27 mouse cellular contexts compared by ENCODE assay signal in the genomic region with DNA sequence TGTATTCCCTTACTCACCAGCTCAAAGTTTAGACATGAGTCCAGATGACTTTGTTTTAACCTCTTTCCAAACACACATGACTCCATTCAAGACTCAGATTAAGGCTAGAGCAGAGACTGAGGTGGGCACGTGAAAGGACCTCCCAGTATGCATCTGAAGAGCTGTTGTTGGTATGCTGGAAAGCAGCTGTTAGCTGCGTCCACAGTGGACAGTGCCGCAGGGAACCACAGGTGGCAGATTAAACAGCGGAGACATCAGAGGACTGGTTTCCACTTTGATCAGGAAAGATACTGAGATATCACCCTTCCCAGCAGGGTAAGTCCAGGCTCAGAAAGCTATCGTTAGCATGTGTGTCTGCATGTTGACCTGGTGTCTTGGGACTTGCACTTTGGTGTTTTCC. TPM values are rescaled to one million over a fixed set of nuclear protein-coding genes. Genes with fewer than 3 reads are reported as not detected.
DNase-seq lines count a peak whose midpoint lies in the region; ATAC-seq and TF ChIP-seq lines count a peak whose summit lies in the region.
"Had no signal": no experiment of that assay in that cellular context is flagged by ENCODE, and none has a peak within 500 bp of the region (broad histone marks: within the 10 kb centered on the region; RNA-seq: fewer than 3 reads in every experiment).

No protein-coding gene starts in this region.

- DNase-seq in limb, embryonic 10.5 days (ENCODE audit: low spot score) = no peak
- DNase-seq in cerebellum, adult 11 months = no peak
- DNase-seq: adrenal gland, adult 8-10 months; adrenal gland, postnatal 14 days; adrenal gland, postnatal 36 days; B cell, adult 2 months; cerebellum, adult 18-20 months; cerebellum, adult 9-10 months; cerebellum, postnatal 10 days; cerebellum, postnatal 25 days had no signal

- H3ac ChIP-seq in myocyte (ENCODE audit: control insufficient read depth, insufficient read length) = no peak overlapping the region

- ATAC-seq in limb, embryonic 13.5 days (ENCODE audit: low FRiP score, low read depth) = peak; percentile 57; the same call in 1 of the 2 replicates
- ATAC-seq: activated CD4-positive, CD25-positive, alpha-beta regulatory T cell, adult 4 months; CD4-positive, CD25-positive, alpha-beta regulatory T cell, adult 4 months; forebrain, embryonic 14.5 days; forebrain, embryonic 16.5 days; Patski had no signal

- no peak overlapping the region for H3K9ac ChIP-seq in limb, embryonic 13.5 days
- H3K9ac ChIP-seq: embryonic facial prominence, embryonic 12.5 days; forebrain, embryonic 12.5 days had no signal

- no peak overlapping the region for H3K4me3 ChIP-seq in limb, embryonic 13.5 days
- no peak overlapping the region for H3K4me3 ChIP-seq in limb, embryonic 10.5 days
- H3K4me3 ChIP-seq in embryonic fibroblast, embryonic 13.5 days (ENCODE audit: insufficient read depth, low read length) = no peak overlapping the region
- no peak overlapping the region for H3K4me3 ChIP-seq in myocyte
- H3K4me3 ChIP-seq: embryonic facial prominence, embryonic 10.5 days; embryonic facial prominence, embryonic 12.5 days; erythroblast, embryonic 14.5 days; forebrain, embryonic 10.5 days; forebrain, embryonic 12.5 days had no signal

- no peak overlapping the region for H3K27ac ChIP-seq in limb, embryonic 13.5 days
- H3K27ac ChIP-seq in limb, embryonic 10.5 days = no peak overlapping the region
- peak overlapping the region; percentile 50 for H3K27ac ChIP-seq in embryonic fibroblast, embryonic 13.5 days (ENCODE audit: insufficient read depth, low read length)
- H3K27ac ChIP-seq: embryonic facial prominence, embryonic 10.5 days; embryonic facial prominence, embryonic 12.5 days; forebrain, embryonic 10.5 days; forebrain, embryonic 12.5 days had no signal

- no peak for TF ChIP-seq POLR2A in embryonic fibroblast, embryonic 13.5 days (IDR thresholded peaks at IDR 0.05; ENCODE audit: low read depth, low read length)
- no peak for TF ChIP-seq POLR2A in myocyte (IDR thresholded peaks at IDR 0.05; ENCODE audit: insufficient read length, low read depth)

- H3K4me2 ChIP-seq in limb, embryonic 13.5 days (replicated peaks) = no peak overlapping the region
- peak overlapping the region; percentile 49 for H3K4me2 ChIP-seq in myocyte (ENCODE audit: low read depth)
- H3K4me2 ChIP-seq: embryonic facial prominence, embryonic 12.5 days; forebrain, embryonic 12.5 days had no signal

- no peaks in the 10 kb centered on the region for H3K36me3 ChIP-seq in limb, embryonic 13.5 days
- no peaks in the 10 kb centered on the region for H3K36me3 ChIP-seq in limb, embryonic 10.5 days
- no peaks in the 10 kb centered on the region for H3K36me3 ChIP-seq in myocyte (ENCODE audit: control insufficient read depth, insufficient read depth)
- H3K36me3 ChIP-seq: embryonic facial prominence, embryonic 10.5 days; embryonic facial prominence, embryonic 12.5 days; forebrain, embryonic 10.5 days; forebrain, embryonic 12.5 days; G1E had no signal

- no peaks in the 10 kb centered on the region for H3K9me3 ChIP-seq in limb, embryonic 13.5 days
- no peaks in the 10 kb centered on the region for H3K9me3 ChIP-seq in limb, embryonic 10.5 days (replicated peaks)
- H3K9me3 ChIP-seq: embryonic facial prominence, embryonic 10.5 days; embryonic facial prominence, embryonic 12.5 days; forebrain, embryonic 10.5 days; forebrain, embryonic 12.5 days; G1E had no signal

- no peaks in the 10 kb centered on the region for H3K4me1 ChIP-seq in limb, embryonic 13.5 days
- no peaks in the 10 kb centered on the region for H3K4me1 ChIP-seq in limb, embryonic 10.5 days
- peaks cover 4% of the 10 kb centered on the region for H3K4me1 ChIP-seq in embryonic fibroblast, embryonic 13.5 days (ENCODE audit: control insufficient read depth, insufficient read depth, low read length)
- H3K4me1 ChIP-seq: embryonic facial prominence, embryonic 10.5 days; embryonic facial prominence, embryonic 12.5 days; forebrain, embryonic 12.5 days had no signal

- H3K27me3 ChIP-seq in limb, embryonic 13.5 days = no peaks in the 10 kb centered on the region
- H3K27me3 ChIP-seq in limb, embryonic 10.5 days (ENCODE audit: low read depth, poor library complexity, severe bottlenecking) = no peaks in the 10 kb centered on the region
- H3K27me3 ChIP-seq in myocyte (ENCODE audit: control insufficient read depth, insufficient read depth, insufficient read length) = no peaks in the 10 kb centered on the region
- H3K27me3 ChIP-seq: CH12.LX; embryonic facial prominence, embryonic 12.5 days; forebrain, embryonic 12.5 days; Patski had no signal

- peaks cover 52% of the 10 kb centered on the region for H3K79me2 ChIP-seq in myocyte (ENCODE audit: control insufficient read depth, insufficient read depth)

- WGBS in limb, embryonic 13.5 days = 42% methylated on average over 5 of the region's 5 CpGs
- WGBS in limb, embryonic 10.5 days = 57% methylated on average over 5 of the region's 5 CpGs

- no peak for TF ChIP-seq CTCF in embryonic fibroblast, embryonic 13.5 days (IDR thresholded peaks at IDR 0.05; ENCODE audit: borderline replicate concordance, insufficient read depth, low read length)

TF ChIP-seq in myocyte, 11 proteins besides CTCF, POLR2A, EP300 and RAD21:
- TF ChIP-seq E2F4 (IDR thresholded peaks at IDR 0.05; ENCODE audit: insufficient read depth) = no peak
- no peak for TF ChIP-seq REST (IDR thresholded peaks at IDR 0.05; ENCODE audit: insufficient read depth, insufficient read length)
- no peak for TF ChIP-seq TCF3 (IDR thresholded peaks at IDR 0.05; ENCODE audit: insufficient read length, low read depth)
- TF ChIP-seq MYOG (IDR thresholded peaks at IDR 0.05; ENCODE audit: control insufficient read depth in 1 of 3, insufficient read depth in 1 of 3, insufficient read length in 2 of 3, low read depth in 2 of 3) = peak; percentile 32 to 91 (median 64)
- no peak for TF ChIP-seq SRF (IDR thresholded peaks at IDR 0.05; ENCODE audit: control insufficient read depth, insufficient read length, low read depth)
- TF ChIP-seq CEBPB (IDR thresholded peaks at IDR 0.05; ENCODE audit: insufficient read depth, poor library complexity, severe bottlenecking) = no peak
- TF ChIP-seq POLR2AphosphoS2 (IDR thresholded peaks at IDR 0.05; ENCODE audit: insufficient read length, low read depth) = no peak
- peak; percentile 22 for TF ChIP-seq TCF12 (IDR thresholded peaks at IDR 0.05; ENCODE audit: insufficient read depth, poor library complexity, severe bottlenecking)
- no peak for TF ChIP-seq USF1 (IDR thresholded peaks at IDR 0.05; ENCODE audit: low read depth)
- TF ChIP-seq MYOD1 (IDR thresholded peaks at IDR 0.05; ENCODE audit: control insufficient read depth in 1 of 3, insufficient read length in 2 of 3, low read depth in 2 of 3) = peak in 2 of 3 experiments; percentile 90 to 91
- TF ChIP-seq MAX (IDR thresholded peaks at IDR 0.05; ENCODE audit: low read depth) = no peak

RNA-seq across cellular contexts. Expression of a gene that starts 18.1 kb away (rescaled TPM):
- 13.8 and 16.0 TPM in 2 replicates for polyA plus RNA-seq in limb, embryonic 13.5 days (2015; fragmentation: Nextera tagmentation; extraction: Ambion mirVana)
- polyA plus RNA-seq in limb, embryonic 10.5 days (2016; fragmentation: Nextera tagmentation; extraction: Ambion mirVana) = 1.3 and 2.7 TPM in 2 replicates
- 31.1 and 41.3 TPM in 2 replicates for polyA plus RNA-seq in embryonic fibroblast, embryonic 13.5 days (2011; ENCODE audit: insufficient read length, low read depth, missing spikeins)
- 21.2 TPM for polyA plus RNA-seq in myocyte (2012; fragmentation: generic; extraction: Trizol)
- polyA plus RNA-seq: G1E had no signal

RNA-seq across cellular contexts. Expression of a gene that starts 54.5 kb away (rescaled TPM):
- not detected in 2 replicates for polyA plus RNA-seq in limb, embryonic 13.5 days (2015; fragmentation: Nextera tagmentation; extraction: Ambion mirVana)
- polyA plus RNA-seq in limb, embryonic 10.5 days (2016; fragmentation: Nextera tagmentation; extraction: Ambion mirVana) = not detected in 2 replicates
- not detected in 2 replicates for polyA plus RNA-seq in embryonic fibroblast, embryonic 13.5 days (2011; ENCODE audit: insufficient read length, low read depth, missing spikeins)
- polyA plus RNA-seq in myocyte (2012; fragmentation: generic; extraction: Trizol) = 0.10 TPM
- polyA plus RNA-seq: CD4-positive, CD25-positive, alpha-beta regulatory T cell, adult 4 months; cortical plate, adult 2 months; embryonic facial prominence, embryonic 10.5 days; embryonic facial prominence, embryonic 12.5 days; embryonic facial prominence, embryonic 14.5 days; erythroblast, embryonic 14.5 days; forebrain, embryonic 10.5 days; forebrain, embryonic 12.5 days; forebrain, embryonic 14.5 days; forebrain, embryonic 16.5 days; G1E; Patski had no signal
